Comparison of ENCODE assay signal across 8 mouse cellular contexts in genomic region chr4:33245853-33246395, GRCm38 (mm10). TPM values are rescaled to one million over a fixed set of nuclear protein-coding genes. Genes with fewer than 3 reads are reported as not detected.
DNase-seq lines count a peak whose midpoint lies in the region; ATAC-seq and TF ChIP-seq lines count a peak whose summit lies in the region.

No protein-coding gene starts in this region.

- H3K4me1 ChIP-seq in midbrain, embryonic 10.5 days: peaks cover 29% of the 10 kb centered on the region
- H3K4me1 ChIP-seq in midbrain, embryonic 11.5 days (ENCODE audit: control insufficient read depth, insufficient read depth, low read length): peaks cover 5% of the 10 kb centered on the region
- H3K4me1 ChIP-seq in limb, embryonic 14.5 days (ENCODE audit: control insufficient read depth, insufficient read depth, low read length): peaks cover 17% of the 10 kb centered on the region
- no peaks in the 10 kb centered on the region for H3K4me1 ChIP-seq in stomach, postnatal 0 days (replicated peaks; ENCODE audit: control insufficient read depth, insufficient read depth)

- no peak overlapping the region for H3K27ac ChIP-seq in midbrain, embryonic 10.5 days (replicated peaks)
- H3K27ac ChIP-seq in midbrain, embryonic 11.5 days (ENCODE audit: low read depth, low read length): no peak overlapping the region
- H3K27ac ChIP-seq in limb, embryonic 14.5 days (replicated peaks; ENCODE audit: low read depth, low read length): no peak overlapping the region
- H3K27ac ChIP-seq in stomach, postnatal 0 days (replicated peaks): no peak overlapping the region

- no peak for TF ChIP-seq CTCF in stomach, postnatal 0 days (IDR thresholded peaks at IDR 0.05; ENCODE audit: low read depth)

- no peaks in the 10 kb centered on the region for H3K27me3 ChIP-seq in midbrain, embryonic 10.5 days (ENCODE audit: low read depth, poor library complexity, severe bottlenecking)
- H3K27me3 ChIP-seq in midbrain, embryonic 11.5 days (ENCODE audit: control insufficient read depth, insufficient read depth, low read length): no peaks in the 10 kb centered on the region
- H3K27me3 ChIP-seq in limb, embryonic 14.5 days (ENCODE audit: control insufficient read depth, insufficient read depth, low read length): no peaks in the 10 kb centered on the region
- H3K27me3 ChIP-seq in stomach, postnatal 0 days (ENCODE audit: control insufficient read depth, insufficient read depth, low read length): no peaks in the 10 kb centered on the region

- no peak for ATAC-seq in midbrain, embryonic 11.5 days (ENCODE audit: low FRiP score)
- no peak for ATAC-seq in limb, embryonic 14.5 days (ENCODE audit: low FRiP score, low read depth)
- no peak for ATAC-seq in stomach, postnatal 0 days (ENCODE audit: low FRiP score, low TSS enrichment)

- H3K36me3 ChIP-seq in midbrain, embryonic 10.5 days: peaks cover 43% of the 10 kb centered on the region
- no peaks in the 10 kb centered on the region; the same call in 1 of the 2 replicates for H3K36me3 ChIP-seq in midbrain, embryonic 11.5 days (ENCODE audit: control insufficient read depth, insufficient read depth, low read length)
- H3K36me3 ChIP-seq in limb, embryonic 14.5 days (ENCODE audit: control insufficient read depth, insufficient read depth, low read length): peaks cover 36% of the 10 kb centered on the region
- peaks cover 6% of the 10 kb centered on the region for H3K36me3 ChIP-seq in stomach, postnatal 0 days (ENCODE audit: control insufficient read depth, insufficient read depth, low read length)

- DNase-seq in adrenal gland, postnatal 10 days: peak; percentile 36
- no peak for DNase-seq in adrenal gland, postnatal 14 days
- no peak for DNase-seq in midbrain, embryonic 10.5 days (ENCODE audit: low spot score)
- DNase-seq in midbrain, embryonic 11.5 days (ENCODE audit: low spot score, missing footprints): no peak
- DNase-seq in limb, embryonic 14.5 days (ENCODE audit: low spot score): no peak
- no peak for DNase-seq in stomach, postnatal 0 days (ENCODE audit: low spot score)
- no peak for DNase-seq in frontal cortex, postnatal 10 days (ENCODE audit: low spot score in 2 of 2)
- DNase-seq in thymus, postnatal 36 days: no peak

- no peaks in the 10 kb centered on the region for H3K9me3 ChIP-seq in midbrain, embryonic 10.5 days (replicated peaks)
- no peaks in the 10 kb centered on the region for H3K9me3 ChIP-seq in midbrain, embryonic 11.5 days (ENCODE audit: control insufficient read depth, low read length)
- H3K9me3 ChIP-seq in limb, embryonic 14.5 days (ENCODE audit: control insufficient read depth, low read length): no peaks in the 10 kb centered on the region
- H3K9me3 ChIP-seq in stomach, postnatal 0 days (ENCODE audit: control insufficient read depth, low read length): no peaks in the 10 kb centered on the region

- peak overlapping the region; percentile 99 for H3K4me3 ChIP-seq in midbrain, embryonic 10.5 days
- H3K4me3 ChIP-seq in midbrain, embryonic 11.5 days (ENCODE audit: low read depth, low read length): no peak overlapping the region
- H3K4me3 ChIP-seq in limb, embryonic 14.5 days (replicated peaks; ENCODE audit: low read length): peak overlapping the region; percentile 87
- peak overlapping the region; percentile 100 for H3K4me3 ChIP-seq in stomach, postnatal 0 days (ENCODE audit: low read depth, low read length)

- TF ChIP-seq EP300 in stomach, postnatal 0 days (optimal IDR thresholded peaks at IDR 0.05): no peak

- H3K4me2 ChIP-seq in midbrain, embryonic 11.5 days: no peak overlapping the region
- H3K4me2 ChIP-seq in limb, embryonic 14.5 days (replicated peaks; ENCODE audit: low read depth, low read length, severe bottlenecking): peak overlapping the region; percentile 79
- peak overlapping the region; percentile 74 for H3K4me2 ChIP-seq in stomach, postnatal 0 days (replicated peaks; ENCODE audit: low read depth)

- 94% methylated on average over 14 of the region's 14 CpGs for WGBS in midbrain, embryonic 10.5 days
- 90% methylated on average over 14 of the region's 14 CpGs for WGBS in midbrain, embryonic 11.5 days
- 88% methylated on average over 14 of the region's 14 CpGs for WGBS in limb, embryonic 14.5 days
- 64% methylated on average over 14 of the region's 14 CpGs for WGBS in stomach, postnatal 0 days

- no peak overlapping the region for H3K9ac ChIP-seq in midbrain, embryonic 11.5 days (ENCODE audit: low read length)
- no peak overlapping the region for H3K9ac ChIP-seq in limb, embryonic 14.5 days (ENCODE audit: low read depth, low read length, severe bottlenecking)
- no peak overlapping the region for H3K9ac ChIP-seq in stomach, postnatal 0 days (ENCODE audit: low read length)

- no peak for TF ChIP-seq POLR2A in limb, embryonic 14.5 days (IDR thresholded peaks at IDR 0.05; ENCODE audit: borderline replicate concordance, extremely low read depth, insufficient read depth, insufficient read length)

RNA-seq across cellular contexts. Expression of gene Srsf12, which starts 37.1 kb away (rescaled TPM):
- 1 to 10 TPM; 1.7 to 2.2 TPM for total RNA-seq in adrenal gland, postnatal 10 days (2021)
- 1.6 and 2.0 TPM in 2 replicates for total RNA-seq in adrenal gland, postnatal 14 days (2021)
- polyA plus RNA-seq in midbrain, embryonic 10.5 days (2016; fragmentation: Nextera tagmentation; extraction: Ambion mirVana): 4.7 and 6.5 TPM in 2 replicates
- 8.5 and 9.2 TPM in 2 replicates for polyA plus RNA-seq in midbrain, embryonic 11.5 days (2014; fragmentation: Nextera tagmentation; extraction: Ambion mirVana)
- 10.9 and 13.3 TPM in 2 replicates for polyA plus RNA-seq in limb, embryonic 14.5 days (2012; rRNA removed)
- polyA plus RNA-seq in limb, embryonic 14.5 days (2014; fragmentation: Nextera tagmentation; extraction: Ambion mirVana): 13.3 and 20.3 TPM in 2 replicates
- 2.2 and 2.6 TPM in 2 replicates for polyA plus RNA-seq in stomach, postnatal 0 days (2015; fragmentation: Nextera tagmentation; extraction: Ambion mirVana)

RNA-seq across cellular contexts. Expression of gene Pnrc1, which starts 44.0 kb away (rescaled TPM):
- 100 to 1,000 TPM; 173 to 217 TPM for total RNA-seq in adrenal gland, postnatal 10 days (2021)
- total RNA-seq in adrenal gland, postnatal 14 days (2021): 192 and 224 TPM in 2 replicates
- polyA plus RNA-seq in midbrain, embryonic 10.5 days (2016; fragmentation: Nextera tagmentation; extraction: Ambion mirVana): 70.6 and 74.5 TPM in 2 replicates
- 86.7 and 95.0 TPM in 2 replicates for polyA plus RNA-seq in midbrain, embryonic 11.5 days (2014; fragmentation: Nextera tagmentation; extraction: Ambion mirVana)
- polyA plus RNA-seq in limb, embryonic 14.5 days (2012; rRNA removed): 61.4 and 66.5 TPM in 2 replicates
- polyA plus RNA-seq in limb, embryonic 14.5 days (2014; fragmentation: Nextera tagmentation; extraction: Ambion mirVana): 121 and 137 TPM in 2 replicates
- 69.3 and 76.2 TPM in 2 replicates for polyA plus RNA-seq in stomach, postnatal 0 days (2015; fragmentation: Nextera tagmentation; extraction: Ambion mirVana)

RNA-seq across cellular contexts. Expression of gene Pm20d2, which starts 56.4 kb away (rescaled TPM):
- total RNA-seq in adrenal gland, postnatal 10 days (2021): 10 to 100 TPM; 31.3 to 46.6 TPM
- total RNA-seq in adrenal gland, postnatal 14 days (2021): 34.2 and 39.1 TPM in 2 replicates
- 1.1 TPM in 2 replicates for polyA plus RNA-seq in midbrain, embryonic 10.5 days (2016; fragmentation: Nextera tagmentation; extraction: Ambion mirVana)
- polyA plus RNA-seq in midbrain, embryonic 11.5 days (2014; fragmentation: Nextera tagmentation; extraction: Ambion mirVana): 0.80 and 1.4 TPM in 2 replicates
- 2.3 and 3.3 TPM in 2 replicates for polyA plus RNA-seq in limb, embryonic 14.5 days (2012; rRNA removed)
- polyA plus RNA-seq in limb, embryonic 14.5 days (2014; fragmentation: Nextera tagmentation; extraction: Ambion mirVana): 1.6 and 2.5 TPM in 2 replicates
- 1.7 and 1.9 TPM in 2 replicates for polyA plus RNA-seq in stomach, postnatal 0 days (2015; fragmentation: Nextera tagmentation; extraction: Ambion mirVana)
